Mouse (Mus musculus) ES-Bruce4 (cell line): Measurements from ENCODE around the gene Tmem245.

Experiments
- CTCF ChIP-seq: IDR thresholded peaks from one replicate; pipeline ENCODE4 v1.8.1; 2011; ENCODE audit warnings: low read depth, low read length
- POLR2A ChIP-seq: IDR thresholded peaks from one replicate; pipeline ENCODE4 v1.8.1; 2011; ENCODE audit warnings: low read length; ENCODE audit not compliant: insufficient read depth

- no peak for TF ChIP-seq POLR2A
- peak; percentile 10 for TF ChIP-seq CTCF
Measured at GRCm38 (mm10) chr4:56897511-56897910, 49.7 kb downstream of the Tmem245 start.
